Mouse (Mus musculus): ENCODE results near the gene Tnfsf4.

- TF ChIP-seq CTCF (IDR thresholded peaks at IDR 0.05) (no peak), POLR2A (IDR thresholded peaks at IDR 0.05; ENCODE audit: insufficient read depth, low read depth, low read length) (no peak), EP300 (IDR thresholded peaks at IDR 0.05; ENCODE audit: insufficient read depth, low read depth, low read length) (peak; percentile 71)
Observed at GRCm38 (mm10) chr1:161463388-161464085, 68.3 kb downstream of the Tnfsf4 start.
